Mouse (Mus musculus) left cerebral cortex, adult 11 months (tissue): ENCODE measurements around the gene Rsu1.

Experiments
- DNase-seq: peaks from one replicate; pipeline ENCODE4 v3.0.0; 2022; ENCODE audit warnings: low spot score

The Rsu1 gene

GRCm38 (mm10) chr2:13271165-13271957 is at the start of gene Rsu1:
Rsu1 (minus strand) TSS chr2:13271415.
- DNase-seq, result peak; percentile 98

GRCm38 (mm10) chr2:13303376-13303775 is 32.2 kb upstream of the Rsu1 start:
- DNase-seq, result no peak

- DNase-seq, result no peak
Observed at GRCm38 (mm10) chr2:13299031-13299430, 27.8 kb upstream of the Rsu1 start.

- no peak for DNase-seq
Observed at GRCm38 (mm10) chr2:13297733-13298132, 26.5 kb upstream of the Rsu1 start.

- DNase-seq, result peak; percentile 39
Observed at GRCm38 (mm10) chr2:13290661-13291060, 19.4 kb upstream of the Rsu1 start.

- no peak for DNase-seq
Observed at GRCm38 (mm10) chr2:13290070-13290469, 18.9 kb upstream of the Rsu1 start.

GRCm38 (mm10) chr2:13278114-13278862 is 7.1 kb upstream of the Rsu1 start:
- no peak for DNase-seq

GRCm38 (mm10) chr2:13275874-13276273 is 4.7 kb upstream of the Rsu1 start:
- DNase-seq, result no peak

GRCm38 (mm10) chr2:13270736-13271135 is 479 bp downstream of the Rsu1 start:
- peak; percentile 10 for DNase-seq

GRCm38 (mm10) chr2:13268681-13269293 is 2.4 kb downstream of the Rsu1 start:
- DNase-seq, result no peak

- DNase-seq, result no peak
Observed at GRCm38 (mm10) chr2:13264875-13265274, 6.3 kb downstream of the Rsu1 start.

- no peak for DNase-seq
Observed at GRCm38 (mm10) chr2:13263150-13263549, 8.1 kb downstream of the Rsu1 start.

- no peak for DNase-seq
Observed at GRCm38 (mm10) chr2:13258606-13259005, 12.6 kb downstream of the Rsu1 start.

GRCm38 (mm10) chr2:13240711-13241110 is 30.5 kb downstream of the Rsu1 start:
- DNase-seq, result no peak

- DNase-seq, result peak; percentile 16
Observed at GRCm38 (mm10) chr2:13237140-13237901, 33.9 kb downstream of the Rsu1 start.

- DNase-seq, result no peak
Observed at GRCm38 (mm10) chr2:13235696-13236095, 35.5 kb downstream of the Rsu1 start.

GRCm38 (mm10) chr2:13234796-13235195 is 36.4 kb downstream of the Rsu1 start:
- no peak for DNase-seq

- DNase-seq, result no peak
Observed at GRCm38 (mm10) chr2:13233902-13234301, 37.3 kb downstream of the Rsu1 start.

GRCm38 (mm10) chr2:13233254-13233835 is 37.9 kb downstream of the Rsu1 start:
- DNase-seq, result no peak

GRCm38 (mm10) chr2:13232305-13232704 is 38.9 kb downstream of the Rsu1 start:
- DNase-seq, result no peak

GRCm38 (mm10) chr2:13229686-13230085 is 41.5 kb downstream of the Rsu1 start:
- DNase-seq, result no peak

GRCm38 (mm10) chr2:13226031-13226430 is 45.2 kb downstream of the Rsu1 start:
- no peak for DNase-seq
